Mouse (Mus musculus) brain, embryonic 14.5 days (tissue): ENCODE results near the gene Pacsin1.

Experiments used
- CTCF ChIP-seq: fragments of 200-500 bp; IDR thresholded peaks from 2 replicates; pipeline ENCODE4 v1.5.1; 2012; ENCODE audit warnings: inconsistent platforms, mild to moderate bottlenecking, moderate library complexity, borderline replicate concordance; ENCODE audit not compliant: insufficient read depth, insufficient read length; ENCODE audit errors: extremely low read depth
- POLR2A ChIP-seq: fragments of 200-500 bp; IDR thresholded peaks from 2 replicates; pipeline ENCODE4 v1.6.1; 2012; ENCODE audit warnings: mild to moderate bottlenecking, inconsistent platforms, borderline replicate concordance; ENCODE audit not compliant: poor library complexity, insufficient read depth, insufficient read length, severe bottlenecking; ENCODE audit errors: extremely low read depth

DNA sequence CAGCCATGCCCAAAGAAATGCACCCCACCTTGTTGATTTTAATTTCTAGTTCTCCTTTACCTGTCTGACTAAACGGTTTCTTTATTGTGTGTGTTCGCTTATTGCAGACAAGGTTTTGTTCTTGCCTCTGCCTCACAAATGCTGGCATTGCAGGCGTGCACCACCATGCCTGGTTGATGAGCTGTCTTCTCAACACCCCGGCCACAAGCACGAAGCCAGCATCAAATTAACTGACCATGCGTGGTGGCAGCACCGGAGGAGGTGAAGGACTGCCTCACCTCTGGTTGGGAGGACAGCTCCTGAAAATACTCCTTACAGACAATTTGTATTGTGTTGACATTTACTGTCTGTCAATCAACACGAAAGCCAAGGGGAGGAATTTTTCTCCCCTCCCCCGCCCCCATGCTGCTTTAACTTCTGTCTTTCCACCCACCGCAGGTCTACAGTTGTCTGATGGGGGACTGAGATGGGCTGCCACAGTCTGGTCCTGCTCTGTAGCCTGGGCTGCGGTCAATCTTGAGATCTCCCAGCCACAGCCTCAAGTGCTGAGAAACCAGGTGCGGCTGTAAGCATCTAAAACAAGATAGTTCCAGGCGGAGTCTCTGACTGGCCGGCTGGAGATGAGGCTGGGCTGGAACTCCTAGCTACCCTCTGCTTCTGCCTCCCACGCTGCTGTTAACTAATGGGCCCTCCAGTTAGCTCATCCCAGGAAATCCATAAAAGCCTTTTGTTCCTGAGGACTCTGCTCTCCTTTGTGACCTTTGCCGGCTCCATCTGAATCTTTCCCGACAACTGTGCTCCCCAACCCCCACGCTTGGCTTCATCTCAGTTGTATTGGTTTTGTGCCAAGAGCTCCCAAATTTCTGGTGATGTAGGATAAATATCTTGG is 18.9 kb upstream of the Pacsin1 start, which contains the start of gene Rps10:
- TF ChIP-seq CTCF (no peak), POLR2A (no peak)
